Mouse (Mus musculus): ENCODE measurements around the gene Zfp787. TPM values are rescaled to one million over a fixed set of nuclear protein-coding genes. Genes with fewer than 3 reads are reported as not detected.

The Zfp787 gene
- polyA plus RNA-seq (2012; fragmentation: generic; extraction: Trizol), result 31.1 TPM
- long read RNA-seq, experiment 1, partial matches to known transcripts, result 2 of 8 reads
- long read RNA-seq, experiment 1, other reads (novel, unspliced or antisense), result 0 of 8 reads
- long read RNA-seq, experiment 2, transcript Zfp787-201 (3 exons, 1,897 nt), result major isoform, 42 of 54 reads
- long read RNA-seq, experiment 2, partial matches to known transcripts, result 0 of 54 reads
- long read RNA-seq, experiment 2, other reads (novel, unspliced or antisense), result 12 of 54 reads

GRCm38 (mm10) chr7:6155901-6156411 is at the start of gene Zfp787:
Zfp787 (minus strand) TSS chr7:6155997.
- peaks cover 45% of the 10 kb centered on the region for H3K79me2 ChIP-seq (ENCODE audit: control insufficient read depth, insufficient read depth)
- peak within 1 kb of the TSS; percentile 87 for H3ac ChIP-seq (ENCODE audit: control insufficient read depth, insufficient read length, low read depth)
- H3K27me3 ChIP-seq (ENCODE audit: control insufficient read depth, insufficient read depth, insufficient read length), result no peaks in the 10 kb centered on the region
- H3K4me3 ChIP-seq (ENCODE audit: insufficient read depth, poor library complexity, severe bottlenecking), result peak within 1 kb of the TSS; percentile 59
- H3K79me3 ChIP-seq (ENCODE audit: low read depth), result peaks cover 44% of the 10 kb centered on the region
- TF ChIP-seq MAX (IDR thresholded peaks at IDR 0.05) (no peak), USF1 (IDR thresholded peaks at IDR 0.05; ENCODE audit: low read depth) (no peak), MYOG (IDR thresholded peaks at IDR 0.05; ENCODE audit: control insufficient read depth, extremely low read depth, insufficient read length) (no peak), FOSL1 (IDR thresholded peaks at IDR 0.05; ENCODE audit: insufficient read depth, low read length, poor library complexity, severe bottlenecking) (no peak), CEBPB (IDR thresholded peaks at IDR 0.05; ENCODE audit: low read depth) (no peak), MYOD1 (IDR thresholded peaks at IDR 0.05; ENCODE audit: control insufficient read depth, insufficient read length, low read depth) (no peak), CTCF (IDR thresholded peaks at IDR 0.05; ENCODE audit: control insufficient read depth, insufficient read depth, insufficient read length) (no peak)
- H3K36me3 ChIP-seq (ENCODE audit: control insufficient read depth, insufficient read depth), result no peaks in the 10 kb centered on the region

- Histone ChIP-seq H3ac (ENCODE audit: control insufficient read depth, insufficient read length, low read depth) (no peak overlapping the region), H3K36me3 (ENCODE audit: control insufficient read depth, insufficient read depth) (no peaks in the 10 kb centered on the region), H3K79me3 (ENCODE audit: low read depth) (no peaks in the 10 kb centered on the region), H3K4me3 (ENCODE audit: insufficient read depth, poor library complexity, severe bottlenecking) (no peak overlapping the region), H3K79me2 (ENCODE audit: control insufficient read depth, insufficient read depth) (no peaks in the 10 kb centered on the region), H3K27me3 (ENCODE audit: control insufficient read depth, insufficient read depth, insufficient read length) (no peaks in the 10 kb centered on the region)
- TF ChIP-seq CEBPB (IDR thresholded peaks at IDR 0.05; ENCODE audit: low read depth), result no peak
- no peak for TF ChIP-seq MYOG (IDR thresholded peaks at IDR 0.05; ENCODE audit: control insufficient read depth, extremely low read depth, insufficient read length)
- no peak for TF ChIP-seq CTCF (IDR thresholded peaks at IDR 0.05; ENCODE audit: control insufficient read depth, insufficient read depth, insufficient read length)
- TF ChIP-seq FOSL1 (IDR thresholded peaks at IDR 0.05; ENCODE audit: insufficient read depth, low read length, poor library complexity, severe bottlenecking), result no peak
- no peak for TF ChIP-seq USF1 (IDR thresholded peaks at IDR 0.05; ENCODE audit: low read depth)
These were observed 48.4 kb upstream of the Zfp787 start for GRCm38 (mm10) chr7:6204200-6204599.

- no peak for TF ChIP-seq MAX (IDR thresholded peaks at IDR 0.05)
- no peak for TF ChIP-seq CEBPB (IDR thresholded peaks at IDR 0.05; ENCODE audit: low read depth)
- no peak for TF ChIP-seq FOSL1 (IDR thresholded peaks at IDR 0.05; ENCODE audit: insufficient read depth, low read length, poor library complexity, severe bottlenecking)
- TF ChIP-seq USF1 (IDR thresholded peaks at IDR 0.05; ENCODE audit: low read depth), result no peak
- no peak for TF ChIP-seq MYOG (IDR thresholded peaks at IDR 0.05; ENCODE audit: control insufficient read depth, extremely low read depth, insufficient read length)
- TF ChIP-seq MYOD1 (IDR thresholded peaks at IDR 0.05; ENCODE audit: control insufficient read depth, insufficient read length, low read depth), result no peak
- no peak within 1 kb of the TSS for H3K4me3 ChIP-seq (ENCODE audit: insufficient read depth, poor library complexity, severe bottlenecking)
- H3K27me3 ChIP-seq (ENCODE audit: control insufficient read depth, insufficient read depth, insufficient read length), result no peaks in the 10 kb centered on the region
- H3ac ChIP-seq (ENCODE audit: control insufficient read depth, insufficient read length, low read depth), result no peak within 1 kb of the TSS
- no peaks in the 10 kb centered on the region for H3K79me2 ChIP-seq (ENCODE audit: control insufficient read depth, insufficient read depth)
- H3K36me3 ChIP-seq (ENCODE audit: control insufficient read depth, insufficient read depth), result no peaks in the 10 kb centered on the region
- H3K79me3 ChIP-seq (ENCODE audit: low read depth), result no peaks in the 10 kb centered on the region
These were observed 41.0 kb upstream of the Zfp787 start, which contains the start of gene Galp for GRCm38 (mm10) chr7:6196790-6197189. Galp (plus strand) TSS chr7:6197090.

GRCm38 (mm10) chr7:6195777-6196176 is 40.0 kb upstream of the Zfp787 start:
- no peak overlapping the region for H3ac ChIP-seq (ENCODE audit: control insufficient read depth, insufficient read length, low read depth)
- H3K79me2 ChIP-seq (ENCODE audit: control insufficient read depth, insufficient read depth), result no peaks in the 10 kb centered on the region
- H3K79me3 ChIP-seq (ENCODE audit: low read depth), result no peaks in the 10 kb centered on the region
- H3K4me3 ChIP-seq (ENCODE audit: insufficient read depth, poor library complexity, severe bottlenecking), result no peak overlapping the region
- H3K36me3 ChIP-seq (ENCODE audit: control insufficient read depth, insufficient read depth), result no peaks in the 10 kb centered on the region
- H3K27me3 ChIP-seq (ENCODE audit: control insufficient read depth, insufficient read depth, insufficient read length), result no peaks in the 10 kb centered on the region
- no peak for TF ChIP-seq MYOD1 (IDR thresholded peaks at IDR 0.05; ENCODE audit: control insufficient read depth, insufficient read length, low read depth)
- no peak for TF ChIP-seq FOSL1 (IDR thresholded peaks at IDR 0.05; ENCODE audit: insufficient read depth, low read length, poor library complexity, severe bottlenecking)
- TF ChIP-seq MAX (IDR thresholded peaks at IDR 0.05), result no peak
- TF ChIP-seq CEBPB (IDR thresholded peaks at IDR 0.05; ENCODE audit: low read depth), result no peak
- no peak for TF ChIP-seq CTCF (IDR thresholded peaks at IDR 0.05; ENCODE audit: control insufficient read depth, insufficient read depth, insufficient read length)
- no peak for TF ChIP-seq USF1 (IDR thresholded peaks at IDR 0.05; ENCODE audit: low read depth)
- TF ChIP-seq MYOG (IDR thresholded peaks at IDR 0.05; ENCODE audit: control insufficient read depth, extremely low read depth, insufficient read length), result no peak

- H3K79me3 ChIP-seq (ENCODE audit: low read depth), result no peaks in the 10 kb centered on the region
- no peak overlapping the region for H3K4me3 ChIP-seq (ENCODE audit: insufficient read depth, poor library complexity, severe bottlenecking)
- H3K27me3 ChIP-seq (ENCODE audit: control insufficient read depth, insufficient read depth, insufficient read length), result no peaks in the 10 kb centered on the region
- no peaks in the 10 kb centered on the region for H3K36me3 ChIP-seq (ENCODE audit: control insufficient read depth, insufficient read depth)
- H3ac ChIP-seq (ENCODE audit: control insufficient read depth, insufficient read length, low read depth), result no peak overlapping the region
- no peaks in the 10 kb centered on the region for H3K79me2 ChIP-seq (ENCODE audit: control insufficient read depth, insufficient read depth)
- TF ChIP-seq MYOG (IDR thresholded peaks at IDR 0.05; ENCODE audit: control insufficient read depth, extremely low read depth, insufficient read length) (no peak), CTCF (IDR thresholded peaks at IDR 0.05; ENCODE audit: control insufficient read depth, insufficient read depth, insufficient read length) (peak; percentile 79)
These were observed 38.3 kb upstream of the Zfp787 start for GRCm38 (mm10) chr7:6194129-6194528.

GRCm38 (mm10) chr7:6191376-6191775 is 35.6 kb upstream of the Zfp787 start:
- H3K79me3 ChIP-seq (ENCODE audit: low read depth), result no peaks in the 10 kb centered on the region
- no peak overlapping the region for H3K4me3 ChIP-seq (ENCODE audit: insufficient read depth, poor library complexity, severe bottlenecking)
- H3K79me2 ChIP-seq (ENCODE audit: control insufficient read depth, insufficient read depth), result no peaks in the 10 kb centered on the region
- H3K36me3 ChIP-seq (ENCODE audit: control insufficient read depth, insufficient read depth), result no peaks in the 10 kb centered on the region
- H3K27me3 ChIP-seq (ENCODE audit: control insufficient read depth, insufficient read depth, insufficient read length), result no peaks in the 10 kb centered on the region
- TF ChIP-seq MAX (IDR thresholded peaks at IDR 0.05) (no peak), USF1 (IDR thresholded peaks at IDR 0.05; ENCODE audit: low read depth) (no peak), CEBPB (IDR thresholded peaks at IDR 0.05; ENCODE audit: low read depth) (no peak), MYOG (IDR thresholded peaks at IDR 0.05; ENCODE audit: control insufficient read depth, extremely low read depth, insufficient read length) (no peak), CTCF (IDR thresholded peaks at IDR 0.05; ENCODE audit: control insufficient read depth, insufficient read depth, insufficient read length) (peak; percentile 33), MYOD1 (IDR thresholded peaks at IDR 0.05; ENCODE audit: control insufficient read depth, insufficient read length, low read depth) (no peak)
- no peak overlapping the region for H3ac ChIP-seq (ENCODE audit: control insufficient read depth, insufficient read length, low read depth)

All from C2C12 (cell line).